Mouse (Mus musculus): ENCODE measurements around the gene Dcbld2. TPM values are rescaled to one million over a fixed set of nuclear protein-coding genes. Genes with fewer than 3 reads are reported as not detected.

Dcbld2 gene
- polyA plus RNA-seq, 1 experiment from 2014 or later, result 5.9 TPM

DNA sequence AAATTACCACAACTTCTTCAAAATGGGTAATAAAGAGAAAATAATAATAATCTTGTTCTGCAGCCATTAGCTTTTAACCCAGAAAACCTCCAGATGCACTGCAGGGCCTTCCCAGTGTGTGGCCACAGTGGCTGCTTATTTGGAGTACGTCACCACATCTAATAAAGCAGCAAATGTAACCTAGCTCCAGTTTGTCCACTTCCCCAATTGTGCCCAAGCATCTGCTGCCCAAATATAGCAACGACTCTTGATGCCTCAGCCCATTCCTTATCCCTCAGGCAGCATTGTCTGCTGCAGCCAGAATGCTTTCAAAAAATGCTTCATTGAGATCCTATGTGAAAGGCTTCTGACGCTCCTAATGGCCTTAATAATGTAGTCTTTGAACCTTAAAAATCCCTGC, 66.6 kb downstream of the Dcbld2 start:
- WGBS, result 71% methylated on average over 3 of the region's 3 CpGs
- no peaks in the 10 kb centered on the region for H3K9me3 ChIP-seq
- H3K27ac ChIP-seq, result no peak overlapping the region
- no peak overlapping the region for H3K4me2 ChIP-seq (replicated peaks)
- no peak for ATAC-seq
- H3K4me3 ChIP-seq (replicated peaks), result no peak overlapping the region
- no peaks in the 10 kb centered on the region for H3K27me3 ChIP-seq (replicated peaks)
- H3K4me1 ChIP-seq (replicated peaks), result peaks cover 5% of the 10 kb centered on the region; the same call in 1 of the 2 replicates
- peaks cover 10% of the 10 kb centered on the region; the same call in 1 of the 2 replicates for H3K36me3 ChIP-seq
- no peak overlapping the region for H3K9ac ChIP-seq

GRCm38 (mm10) chr16:58475544-58476154, 67.4 kb downstream of the Dcbld2 start:
- H3K27ac ChIP-seq, result no peak overlapping the region
- H3K36me3 ChIP-seq, result peaks cover 10% of the 10 kb centered on the region; the same call in 1 of the 2 replicates
- WGBS, result 79% methylated on average over 3 of the region's 3 CpGs
- H3K4me2 ChIP-seq (replicated peaks), result no peak overlapping the region
- H3K27me3 ChIP-seq (replicated peaks), result no peaks in the 10 kb centered on the region
- ATAC-seq, result no peak; the same call in 1 of the 2 replicates
- H3K9me3 ChIP-seq, result no peaks in the 10 kb centered on the region
- H3K4me3 ChIP-seq (replicated peaks), result no peak overlapping the region
- H3K4me1 ChIP-seq (replicated peaks), result peaks cover 5% of the 10 kb centered on the region; the same call in 1 of the 2 replicates
- H3K9ac ChIP-seq, result no peak overlapping the region

DNA sequence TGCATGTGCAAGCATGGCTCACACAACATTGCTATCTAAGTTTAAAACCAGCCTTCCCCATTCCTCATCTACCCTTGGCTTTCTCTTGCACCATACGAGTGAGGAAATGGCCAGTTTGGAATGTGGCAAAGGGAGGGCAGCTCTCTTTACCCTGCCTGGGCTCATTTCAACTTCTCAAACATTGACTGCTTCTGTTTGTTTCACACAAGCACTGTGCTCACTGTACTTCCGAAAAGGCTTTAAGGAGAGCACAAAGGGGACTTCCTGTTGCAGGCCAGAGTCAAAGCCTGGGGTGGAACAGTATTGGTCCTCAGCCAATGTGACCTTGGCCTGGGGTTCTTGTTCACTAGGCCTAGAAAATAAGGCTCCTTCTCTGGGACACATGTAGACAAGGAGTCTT, 68.1 kb downstream of the Dcbld2 start:
- no peak overlapping the region for H3K9ac ChIP-seq
- peaks cover 5% of the 10 kb centered on the region; the same call in 1 of the 2 replicates for H3K4me1 ChIP-seq (replicated peaks)
- no peaks in the 10 kb centered on the region for H3K9me3 ChIP-seq
- 0 out of 2 replicates have a peak overlapping the region, but pooled peaks have one; percentile 22 for H3K27ac ChIP-seq
- H3K36me3 ChIP-seq, result peaks cover 10% of the 10 kb centered on the region; the same call in 1 of the 2 replicates
- WGBS, result 64% methylated on average over 2 of the region's 2 CpGs
- 0 out of 2 replicates have a peak, but pooled peaks have one; percentile 26 for ATAC-seq
- H3K4me3 ChIP-seq (replicated peaks), result no peak overlapping the region
- no peak overlapping the region for H3K4me2 ChIP-seq (replicated peaks)
- no peaks in the 10 kb centered on the region for H3K27me3 ChIP-seq (replicated peaks)

- H3K36me3 ChIP-seq, result peaks cover 6% of the 10 kb centered on the region; the same call in 1 of the 2 replicates
- ATAC-seq, result no peak
- H3K27me3 ChIP-seq (replicated peaks), result no peaks in the 10 kb centered on the region
- H3K4me1 ChIP-seq (replicated peaks), result peaks cover 5% of the 10 kb centered on the region; the same call in 1 of the 2 replicates
- no peak overlapping the region for H3K4me2 ChIP-seq (replicated peaks)
- no peak overlapping the region for H3K9ac ChIP-seq
- H3K9me3 ChIP-seq, result no peaks in the 10 kb centered on the region
- no peak overlapping the region for H3K27ac ChIP-seq
- WGBS, result 91% methylated on average over 4 of the region's 4 CpGs
- H3K4me3 ChIP-seq (replicated peaks), result no peak overlapping the region
Measured at GRCm38 (mm10) chr16:58479898-58480448, 71.7 kb downstream of the Dcbld2 start.

DNA sequence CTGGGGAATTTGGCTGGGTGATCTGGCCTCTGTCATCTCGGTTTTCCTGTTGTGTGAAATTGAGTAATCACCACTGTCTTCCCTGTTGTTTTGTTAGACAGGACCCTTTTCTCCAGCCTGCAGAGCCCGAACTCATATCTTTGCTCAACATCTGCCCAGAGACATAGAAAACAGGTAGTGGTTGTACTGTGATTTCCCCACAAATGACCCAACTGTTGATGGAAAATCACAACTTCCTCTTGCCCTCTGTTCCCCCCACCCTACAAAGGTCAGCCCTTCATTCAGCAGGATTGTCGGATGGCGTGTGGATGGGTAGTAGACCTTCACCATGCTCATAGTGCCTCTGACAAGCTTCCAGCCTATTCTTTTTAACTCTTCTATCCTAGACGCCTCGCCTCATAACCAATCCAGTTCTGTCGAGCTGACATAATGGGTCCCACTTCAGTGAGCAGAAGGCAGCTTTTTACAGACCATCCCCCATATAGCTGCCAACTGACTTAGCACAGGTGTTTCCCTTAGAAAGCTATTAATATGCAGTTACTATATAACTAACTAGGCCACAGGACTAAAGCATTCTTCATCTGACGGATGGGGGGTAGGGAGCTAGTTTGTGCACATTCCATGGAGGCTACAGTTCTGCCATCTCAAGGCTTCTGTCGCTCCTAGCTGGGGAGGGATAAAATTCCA, 73.1 kb downstream of the Dcbld2 start:
- Histone ChIP-seq H3K9me3 (no peaks in the 10 kb centered on the region), H3K4me1 (replicated peaks) (peaks cover 2% of the 10 kb centered on the region; the same call in 1 of the 2 replicates), H3K27ac (0 out of 2 replicates have a peak overlapping the region, but pooled peaks have one; percentile 40), H3K4me2 (replicated peaks) (no peak overlapping the region), H3K9ac (no peak overlapping the region), H3K27me3 (replicated peaks) (no peaks in the 10 kb centered on the region), H3K36me3 (peaks cover 6% of the 10 kb centered on the region; the same call in 1 of the 2 replicates), H3K4me3 (replicated peaks) (no peak overlapping the region)
- WGBS, result 69% methylated on average over 9 of the region's 9 CpGs
- ATAC-seq, result peak; percentile 61; the same call in 1 of the 2 replicates

DNA sequence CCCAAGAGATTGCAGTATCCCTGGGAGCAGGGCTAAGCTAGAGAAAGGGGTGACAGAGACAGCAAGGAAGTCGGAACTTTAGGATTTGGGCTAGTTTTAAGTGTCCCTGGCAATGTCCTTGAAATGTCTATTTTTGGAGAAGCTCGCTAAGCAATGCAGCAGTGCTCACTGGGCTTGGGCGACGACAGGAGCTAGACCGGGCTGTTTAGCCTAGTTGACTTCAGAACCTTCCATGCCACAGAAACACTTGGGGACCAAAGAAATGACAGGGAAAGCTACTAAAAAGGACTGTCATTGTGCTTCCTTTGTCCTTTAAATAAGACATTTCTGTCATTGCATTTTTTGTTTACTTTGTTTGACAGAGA, 73.6 kb downstream of the Dcbld2 start:
- H3K4me3 ChIP-seq (replicated peaks), result no peak overlapping the region
- H3K27ac ChIP-seq, result 0 out of 2 replicates have a peak overlapping the region, but pooled peaks have one; percentile 40
- WGBS, result 73% methylated on average over 5 of the region's 5 CpGs
- H3K9me3 ChIP-seq, result no peaks in the 10 kb centered on the region
- no peak for ATAC-seq
- no peaks in the 10 kb centered on the region for H3K27me3 ChIP-seq (replicated peaks)
- H3K4me2 ChIP-seq (replicated peaks), result no peak overlapping the region
- no peaks in the 10 kb centered on the region for H3K4me1 ChIP-seq (replicated peaks)
- peaks cover 6% of the 10 kb centered on the region; the same call in 1 of the 2 replicates for H3K36me3 ChIP-seq
- no peak overlapping the region for H3K9ac ChIP-seq

DNA sequence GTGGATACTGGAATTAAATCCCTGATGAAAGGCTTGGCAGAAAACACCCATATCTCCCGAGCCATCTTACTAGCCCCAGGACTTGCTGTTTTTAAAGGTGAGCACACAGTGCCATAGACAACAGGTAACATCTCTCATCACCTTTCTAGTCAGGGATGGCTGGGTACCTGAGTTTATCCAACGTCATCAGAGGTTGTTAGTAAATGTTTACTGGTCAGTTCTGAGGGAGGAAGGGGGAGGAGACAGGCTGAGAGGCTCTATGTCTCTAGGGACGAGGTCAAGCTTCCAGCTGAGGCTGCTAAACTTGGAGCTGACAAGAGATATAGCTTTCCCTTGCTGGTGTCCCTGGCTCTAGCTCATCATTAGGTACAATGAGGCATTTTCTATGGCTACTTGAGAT, 74.1 kb downstream of the Dcbld2 start:
- Histone ChIP-seq H3K9me3 (no peaks in the 10 kb centered on the region), H3K27me3 (replicated peaks) (no peaks in the 10 kb centered on the region), H3K4me1 (replicated peaks) (no peaks in the 10 kb centered on the region), H3K36me3 (peaks cover 6% of the 10 kb centered on the region; the same call in 1 of the 2 replicates), H3K9ac (no peak overlapping the region), H3K4me2 (replicated peaks) (no peak overlapping the region), H3K27ac (0 out of 2 replicates have a peak overlapping the region, but pooled peaks have one; percentile 40), H3K4me3 (replicated peaks) (no peak overlapping the region)
- WGBS, result 49% methylated on average over 3 of the region's 3 CpGs
- no peak for ATAC-seq

DNA sequence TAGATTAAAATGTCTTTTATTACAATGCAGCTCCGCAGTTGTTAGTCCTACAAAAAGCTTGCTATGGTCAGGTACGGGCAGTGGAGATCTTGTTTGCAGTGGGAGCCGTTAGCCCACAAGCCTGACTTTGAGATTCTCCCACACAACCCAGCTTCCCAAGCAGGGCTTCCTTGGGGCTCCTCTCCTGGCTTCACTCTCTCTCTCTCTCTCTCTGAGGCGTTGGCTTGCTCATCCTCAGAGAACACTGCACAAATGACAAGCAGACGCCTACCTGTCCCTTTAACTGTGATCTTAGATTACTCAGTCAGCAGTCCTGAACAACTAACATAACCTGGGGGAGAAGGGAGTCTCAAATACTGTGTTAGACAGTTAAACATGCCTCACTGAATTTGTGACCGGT, 79.6 kb downstream of the Dcbld2 start:
- ATAC-seq, result no peak
- Histone ChIP-seq H3K27me3 (replicated peaks) (no peaks in the 10 kb centered on the region), H3K4me1 (replicated peaks) (no peaks in the 10 kb centered on the region), H3K4me3 (replicated peaks) (no peak overlapping the region), H3K4me2 (replicated peaks) (no peak overlapping the region), H3K9me3 (no peaks in the 10 kb centered on the region), H3K36me3 (no peaks in the 10 kb centered on the region), H3K27ac (no peak overlapping the region), H3K9ac (no peak overlapping the region)
- 87% methylated on average over 6 of the region's 6 CpGs for WGBS

DNA sequence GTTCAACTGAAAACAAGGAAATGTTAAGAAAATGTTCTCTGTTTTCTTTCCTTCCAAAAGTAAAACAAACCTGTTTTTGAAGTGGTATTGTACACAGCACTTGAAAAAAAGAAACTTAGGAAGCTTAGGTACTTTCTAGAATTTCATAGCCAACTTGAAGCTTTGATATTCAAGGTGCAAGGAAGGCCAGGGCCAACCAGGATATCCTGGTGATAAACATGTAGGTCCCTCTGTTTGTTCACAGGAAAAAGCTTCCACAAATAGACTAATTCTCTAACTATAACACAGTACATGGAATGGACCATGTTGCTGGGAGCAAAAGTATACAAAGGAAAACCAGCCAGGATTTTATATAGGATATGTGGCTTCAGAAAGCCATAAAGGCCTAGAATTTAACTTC, 88.5 kb downstream of the Dcbld2 start:
- Histone ChIP-seq H3K27me3 (replicated peaks) (no peaks in the 10 kb centered on the region), H3K4me3 (replicated peaks) (no peak overlapping the region), H3K27ac (no peak overlapping the region), H3K9me3 (no peaks in the 10 kb centered on the region), H3K4me1 (replicated peaks) (no peaks in the 10 kb centered on the region), H3K9ac (no peak overlapping the region), H3K36me3 (no peaks in the 10 kb centered on the region), H3K4me2 (replicated peaks) (no peak overlapping the region)
- no peak for ATAC-seq

GRCm38 (mm10) chr16:58497886-58498713, 89.9 kb downstream of the Dcbld2 start:
- H3K4me2 ChIP-seq (replicated peaks), result no peak overlapping the region
- no peaks in the 10 kb centered on the region for H3K9me3 ChIP-seq
- H3K36me3 ChIP-seq, result no peaks in the 10 kb centered on the region
- no peak overlapping the region for H3K27ac ChIP-seq
- no peaks in the 10 kb centered on the region for H3K27me3 ChIP-seq (replicated peaks)
- H3K4me3 ChIP-seq (replicated peaks), result no peak overlapping the region
- WGBS, result 64% methylated on average over 9 of the region's 9 CpGs
- H3K4me1 ChIP-seq (replicated peaks), result no peaks in the 10 kb centered on the region
- no peak overlapping the region for H3K9ac ChIP-seq
- peak; percentile 71; the same call in 1 of the 2 replicates for ATAC-seq

DNA sequence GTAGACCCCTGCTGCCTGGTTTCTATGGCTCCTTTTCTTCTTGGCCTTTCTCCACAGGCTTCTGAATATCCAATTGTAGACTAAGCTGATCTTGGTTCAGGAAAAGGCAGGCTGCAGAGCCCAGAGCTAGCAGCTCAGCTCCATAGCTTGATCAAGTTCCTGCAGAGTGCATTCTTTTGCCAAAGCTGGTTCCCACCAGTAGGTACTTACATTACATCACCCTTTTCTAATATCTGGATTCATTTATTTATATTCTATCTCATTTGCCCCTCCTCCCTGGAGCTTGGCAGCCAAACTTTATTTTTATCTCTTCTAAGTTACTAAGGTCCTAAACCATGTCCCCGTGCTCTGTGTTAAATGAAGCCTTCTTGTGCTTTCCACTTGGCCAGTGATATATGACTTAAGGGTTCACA, 90.9 kb downstream of the Dcbld2 start:
- no peaks in the 10 kb centered on the region for H3K36me3 ChIP-seq
- H3K4me1 ChIP-seq (replicated peaks), result no peaks in the 10 kb centered on the region
- no peak overlapping the region for H3K4me2 ChIP-seq (replicated peaks)
- H3K27me3 ChIP-seq (replicated peaks), result no peaks in the 10 kb centered on the region
- WGBS, result 69% methylated on average over 1 of the region's 1 CpGs
- H3K4me3 ChIP-seq (replicated peaks), result no peak overlapping the region
- H3K9me3 ChIP-seq, result no peaks in the 10 kb centered on the region
- no peak for ATAC-seq
- H3K27ac ChIP-seq, result no peak overlapping the region
- H3K9ac ChIP-seq, result no peak overlapping the region

DNA sequence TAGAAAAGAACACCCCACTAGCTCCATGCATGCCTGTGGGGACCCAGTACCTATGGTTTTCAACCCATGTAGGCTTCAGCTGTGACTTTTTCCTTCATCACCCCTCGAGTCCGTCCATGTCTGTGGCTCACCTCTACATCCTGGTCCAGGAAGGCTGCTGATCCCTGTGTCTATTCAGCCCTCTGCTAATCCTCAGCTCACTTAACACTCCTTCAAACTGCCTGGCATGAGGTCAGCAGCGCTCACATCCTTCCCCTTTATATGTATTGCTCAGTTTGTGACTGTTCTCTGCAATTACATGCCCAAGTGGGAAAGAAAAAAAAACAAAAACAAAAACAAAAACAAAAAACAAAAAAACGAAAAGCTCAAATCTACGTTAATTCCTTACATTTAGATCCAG, 91.4 kb downstream of the Dcbld2 start:
- 87% methylated on average over 5 of the region's 5 CpGs for WGBS
- no peaks in the 10 kb centered on the region for H3K9me3 ChIP-seq
- no peaks in the 10 kb centered on the region for H3K27me3 ChIP-seq (replicated peaks)
- no peak overlapping the region for H3K4me2 ChIP-seq (replicated peaks)
- no peak overlapping the region for H3K9ac ChIP-seq
- no peaks in the 10 kb centered on the region for H3K36me3 ChIP-seq
- no peaks in the 10 kb centered on the region for H3K4me1 ChIP-seq (replicated peaks)
- no peak overlapping the region for H3K27ac ChIP-seq
- H3K4me3 ChIP-seq (replicated peaks), result no peak overlapping the region
- no peak for ATAC-seq
